Mouse (Mus musculus): ENCODE results near the gene Nid2. TPM values are rescaled to one million over a fixed set of nuclear protein-coding genes. Genes with fewer than 3 reads are reported as not detected.

Gene Nid2
- polyA plus RNA-seq (2015; fragmentation: Nextera tagmentation; extraction: Ambion mirVana) = 91.1 and 100 TPM in 2 replicates

DNA sequence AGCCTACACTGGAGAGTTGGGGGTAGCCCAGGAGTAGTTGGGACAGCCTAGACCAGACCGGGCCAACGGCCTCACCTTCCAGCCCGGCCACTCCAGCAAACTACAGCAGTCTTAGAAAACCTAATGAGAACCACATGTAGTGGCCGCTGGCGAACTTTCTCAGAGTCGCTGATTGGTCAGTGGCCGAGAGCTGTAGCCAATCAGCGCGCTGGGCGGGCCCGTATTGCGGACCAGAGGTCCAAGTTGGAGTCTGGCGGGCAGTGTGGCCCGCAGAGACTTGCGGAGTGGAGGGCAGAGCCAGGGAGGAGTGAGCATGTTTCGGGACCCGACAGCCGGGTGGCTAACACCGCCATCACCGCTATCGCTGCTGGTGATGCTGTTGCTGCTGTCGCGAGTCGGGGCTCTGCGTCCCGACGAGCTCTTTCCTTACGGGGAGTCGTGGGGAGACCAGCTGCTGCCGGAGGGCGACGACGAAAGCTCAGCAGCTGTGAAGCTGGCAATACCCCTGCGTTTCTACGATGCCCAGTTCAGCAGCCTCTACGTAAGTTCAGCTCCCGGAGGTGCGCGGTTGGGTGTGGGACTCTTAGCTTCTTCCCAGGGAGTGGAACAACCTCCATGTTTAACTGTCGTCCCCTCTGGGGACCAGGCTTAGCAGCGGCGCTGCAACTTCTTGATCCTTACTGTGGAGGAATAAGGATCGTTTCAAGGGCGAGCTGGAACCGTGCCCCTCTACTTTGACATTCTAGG is at the start of gene Nid2:
Gene Nid2, plus strand, starts transcription at position 241 of the 747 bp plus-strand sequence.
- no peaks in the 10 kb centered on the region for H3K36me3 ChIP-seq
- peaks cover 19% of the 10 kb centered on the region for H3K4me1 ChIP-seq
- under 1% methylated on average over 45 of the region's 45 CpGs for WGBS
- ATAC-seq (ENCODE audit: insufficient number of reproducible peaks, low FRiP score, low TSS enrichment, low read depth) = peak; percentile 88
- peak within 1 kb of the TSS; percentile 87 for H3K27ac ChIP-seq
- peak within 1 kb of the TSS; percentile 83 for H3K4me2 ChIP-seq
- no peaks in the 10 kb centered on the region for H3K9me3 ChIP-seq
- no peaks in the 10 kb centered on the region for H3K27me3 ChIP-seq
- peak within 1 kb of the TSS; percentile 53 for H3K4me3 ChIP-seq
- peak within 1 kb of the TSS; percentile 37 for H3K9ac ChIP-seq

GRCm38 (mm10) chr14:19701546-19701945 is 49.5 kb upstream of the Nid2 start:
- Histone ChIP-seq H3K27ac (no peak overlapping the region), H3K36me3 (no peaks in the 10 kb centered on the region), H3K27me3 (no peaks in the 10 kb centered on the region), H3K9ac (no peak overlapping the region), H3K4me1 (0 out of 2 replicates have a peak, but pooled peaks cover under 1% of the 10 kb centered on the region), H3K4me2 (no peak overlapping the region), H3K4me3 (no peak overlapping the region), H3K9me3 (no peaks in the 10 kb centered on the region)
- no peak for ATAC-seq (ENCODE audit: insufficient number of reproducible peaks, low FRiP score, low TSS enrichment, low read depth)

DNA sequence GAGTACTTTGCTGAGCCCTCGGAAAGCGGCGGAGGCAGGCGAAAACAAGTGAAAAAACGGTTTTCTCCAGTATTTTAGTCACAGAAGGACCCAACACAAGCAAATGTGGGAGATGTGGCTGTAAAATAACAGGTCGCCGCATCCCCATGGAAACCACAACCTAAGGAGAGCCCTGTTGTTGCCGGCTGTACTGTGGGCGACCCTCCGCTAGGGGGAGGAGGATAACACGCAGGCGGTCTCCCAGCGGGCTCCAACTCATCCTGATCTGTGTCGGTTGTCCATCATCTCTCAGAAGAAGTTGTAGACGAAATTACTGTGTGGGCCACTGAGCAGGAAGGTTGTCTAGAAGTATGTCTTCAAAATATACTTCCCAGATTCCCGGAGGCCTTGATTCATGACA is 45.4 kb upstream of the Nid2 start:
- Histone ChIP-seq H3K36me3 (no peaks in the 10 kb centered on the region), H3K9ac (no peak overlapping the region), H3K27me3 (no peaks in the 10 kb centered on the region), H3K4me3 (no peak overlapping the region), H3K4me2 (no peak overlapping the region), H3K4me1 (peaks cover 22% of the 10 kb centered on the region), H3K27ac (no peak overlapping the region), H3K9me3 (no peaks in the 10 kb centered on the region)
- no peak for ATAC-seq (ENCODE audit: insufficient number of reproducible peaks, low FRiP score, low TSS enrichment, low read depth)
- WGBS = 10% methylated on average over 16 of the region's 16 CpGs

DNA sequence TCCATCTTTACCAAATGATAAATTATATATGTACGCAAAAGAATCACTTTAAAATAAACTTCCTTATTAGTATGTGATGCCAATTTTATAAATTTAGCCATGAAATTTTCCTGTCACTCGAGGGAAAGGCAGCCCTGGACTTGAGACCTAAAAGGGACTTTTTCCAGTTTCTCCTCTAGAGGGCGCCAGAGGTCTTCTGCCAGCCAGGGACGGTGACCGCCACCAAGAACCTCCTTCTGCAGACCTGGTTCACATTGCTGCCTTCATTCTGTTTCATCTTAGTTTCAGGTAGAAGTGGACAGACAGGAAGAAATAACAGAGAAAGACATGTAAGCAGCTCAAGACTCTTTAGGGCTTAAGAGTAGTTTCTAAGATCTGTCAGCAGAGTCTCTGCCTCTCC is 44.6 kb upstream of the Nid2 start:
- H3K4me3 ChIP-seq = no peak overlapping the region
- no peak overlapping the region for H3K4me2 ChIP-seq
- 2% methylated on average over 5 of the region's 5 CpGs for WGBS

DNA sequence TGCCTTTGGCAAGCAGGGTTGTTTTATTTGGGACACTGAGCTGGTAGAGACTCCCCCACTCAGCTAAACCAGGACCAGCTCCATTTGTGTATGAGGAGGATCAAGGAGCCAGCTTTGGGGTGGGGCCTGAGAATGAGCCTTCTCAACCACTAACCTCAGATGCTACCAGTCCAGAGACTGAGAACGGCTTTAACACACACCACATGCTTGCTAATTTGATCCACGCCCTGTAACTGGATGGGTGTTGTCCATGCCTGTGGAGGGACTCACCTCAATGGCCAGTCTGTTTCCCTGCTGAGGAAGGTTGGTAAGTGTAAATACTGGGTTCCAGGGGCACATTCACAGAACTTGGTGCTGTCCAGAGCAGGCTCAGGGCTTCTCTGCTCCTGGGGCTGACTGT is 44.1 kb upstream of the Nid2 start:
- peak overlapping the region; percentile 70 for H3K27ac ChIP-seq
- ATAC-seq (ENCODE audit: insufficient number of reproducible peaks, low FRiP score, low TSS enrichment, low read depth) = peak; percentile 79
- H3K36me3 ChIP-seq = no peaks in the 10 kb centered on the region
- peaks cover 22% of the 10 kb centered on the region for H3K4me1 ChIP-seq
- 27% methylated on average over 2 of the region's 2 CpGs for WGBS
- H3K27me3 ChIP-seq = no peaks in the 10 kb centered on the region
- no peaks in the 10 kb centered on the region for H3K9me3 ChIP-seq
- no peak overlapping the region for H3K4me3 ChIP-seq
- no peak overlapping the region for H3K9ac ChIP-seq
- no peak overlapping the region for H3K4me2 ChIP-seq

More for the DNA sequence above, 44.6 kb upstream of the Nid2 start:
- no peak overlapping the region for H3K9ac ChIP-seq
- H3K9me3 ChIP-seq = no peaks in the 10 kb centered on the region
- no peaks in the 10 kb centered on the region for H3K27me3 ChIP-seq
- ATAC-seq (ENCODE audit: insufficient number of reproducible peaks, low FRiP score, low TSS enrichment, low read depth) = no peak
- peak overlapping the region; percentile 70; the same call in 1 of the 2 replicates for H3K27ac ChIP-seq
- no peaks in the 10 kb centered on the region for H3K36me3 ChIP-seq
- H3K4me1 ChIP-seq = peaks cover 22% of the 10 kb centered on the region

DNA sequence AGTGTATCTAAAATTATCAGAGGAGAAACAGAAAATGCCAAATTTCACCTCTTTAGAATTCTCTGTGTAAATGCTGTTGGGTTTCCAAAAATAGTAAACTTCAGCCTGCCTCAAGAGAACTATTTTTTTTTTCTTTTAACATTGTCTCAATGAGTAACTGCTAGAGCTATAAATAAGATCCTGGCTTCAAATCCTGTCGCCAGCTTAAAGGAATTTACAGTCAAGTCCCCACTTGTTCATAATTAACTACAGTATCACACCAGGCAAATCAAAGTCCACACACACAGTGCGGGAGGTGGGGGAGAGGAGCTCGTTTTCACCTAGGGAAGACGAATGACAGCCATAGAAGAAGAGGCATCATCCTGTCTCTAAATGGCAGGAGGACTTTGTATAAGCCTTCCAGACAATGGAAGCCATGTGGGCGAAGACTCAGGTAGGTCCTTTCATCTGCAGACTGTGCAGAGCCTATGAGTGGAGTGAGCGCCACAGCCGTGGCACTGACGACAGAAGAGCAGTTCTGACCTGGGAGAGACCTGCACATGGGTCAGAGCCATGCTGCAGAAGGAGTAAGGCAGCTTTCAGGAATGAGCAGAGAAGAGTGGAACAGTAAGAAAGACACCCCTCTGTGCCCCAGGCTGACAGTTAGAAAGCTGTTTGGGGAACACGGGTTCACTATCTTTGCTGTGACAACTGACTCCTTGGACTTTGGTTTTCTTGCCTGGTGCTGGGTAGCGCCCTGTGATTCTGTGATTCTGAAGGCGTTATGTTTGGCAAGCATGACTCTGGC is 43.2 kb upstream of the Nid2 start:
- H3K9ac ChIP-seq = no peak overlapping the region
- H3K27me3 ChIP-seq = no peaks in the 10 kb centered on the region
- H3K4me1 ChIP-seq = peaks cover 24% of the 10 kb centered on the region
- 44% methylated on average over 11 of the region's 11 CpGs for WGBS
- ATAC-seq (ENCODE audit: insufficient number of reproducible peaks, low FRiP score, low TSS enrichment, low read depth) = no peak
- H3K36me3 ChIP-seq = no peaks in the 10 kb centered on the region
- H3K27ac ChIP-seq = peak overlapping the region; percentile 70
- H3K4me3 ChIP-seq = no peak overlapping the region
- H3K9me3 ChIP-seq = no peaks in the 10 kb centered on the region
- no peak overlapping the region for H3K4me2 ChIP-seq

GRCm38 (mm10) chr14:19709161-19709560 is 41.9 kb upstream of the Nid2 start:
- 56% methylated on average over 9 of the region's 9 CpGs for WGBS
- H3K27ac ChIP-seq = no peak overlapping the region
- ATAC-seq (ENCODE audit: insufficient number of reproducible peaks, low FRiP score, low TSS enrichment, low read depth) = no peak

DNA sequence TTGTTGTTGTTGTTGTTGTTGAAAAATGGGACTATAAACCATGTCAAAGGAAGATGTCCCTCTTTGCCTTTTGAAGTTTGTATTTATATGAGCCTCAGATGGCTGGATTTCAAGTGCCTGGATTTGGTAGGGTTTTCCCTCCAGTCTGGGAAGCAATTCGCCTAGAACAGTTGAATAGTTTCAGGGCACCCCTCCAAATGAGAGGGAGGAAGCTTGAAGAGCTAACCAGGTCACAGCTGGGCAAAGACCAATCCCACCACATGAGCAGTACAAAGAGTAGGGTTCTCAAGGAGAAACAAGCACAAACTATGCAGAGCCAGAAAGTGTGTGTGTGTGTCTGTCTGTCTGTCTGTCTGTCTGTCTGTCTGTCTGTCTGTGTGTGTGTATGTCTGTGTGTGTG is 39.3 kb upstream of the Nid2 start:
- H3K4me2 ChIP-seq = no peak overlapping the region
- H3K36me3 ChIP-seq = no peaks in the 10 kb centered on the region
- peaks cover 21% of the 10 kb centered on the region for H3K4me1 ChIP-seq
- 55% methylated on average over 1 of the region's 1 CpGs for WGBS
- no peak overlapping the region for H3K27ac ChIP-seq
- ATAC-seq (ENCODE audit: insufficient number of reproducible peaks, low FRiP score, low TSS enrichment, low read depth) = no peak
- no peaks in the 10 kb centered on the region for H3K9me3 ChIP-seq
- no peak overlapping the region for H3K4me3 ChIP-seq
- H3K9ac ChIP-seq = no peak overlapping the region
- H3K27me3 ChIP-seq = no peaks in the 10 kb centered on the region

More at GRCm38 (mm10) chr14:19709161-19709560, 41.9 kb upstream of the Nid2 start:
- Histone ChIP-seq H3K4me2 (no peak overlapping the region), H3K27me3 (no peaks in the 10 kb centered on the region), H3K9me3 (no peaks in the 10 kb centered on the region), H3K4me3 (no peak overlapping the region), H3K36me3 (no peaks in the 10 kb centered on the region), H3K9ac (no peak overlapping the region), H3K4me1 (peaks cover 24% of the 10 kb centered on the region)

DNA sequence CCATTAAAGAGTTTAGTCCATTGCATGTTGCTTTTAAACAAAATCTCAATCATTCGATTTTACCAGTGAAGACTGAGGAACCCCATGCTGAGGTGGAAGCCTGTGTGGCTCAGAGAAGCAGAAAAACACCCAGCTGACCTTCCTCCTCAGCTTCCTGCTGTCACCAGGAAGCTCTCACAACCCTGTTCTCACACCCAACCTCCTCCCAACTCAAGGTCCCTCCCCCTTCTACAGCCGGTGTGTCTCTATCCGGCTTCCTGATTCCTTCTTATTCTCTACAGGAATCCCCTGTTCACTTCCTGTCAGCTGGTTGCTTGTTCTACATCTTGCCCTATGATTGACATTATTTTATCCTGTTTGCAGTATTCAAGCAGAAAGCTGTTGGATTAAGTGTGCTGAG is 38.0 kb upstream of the Nid2 start:
- H3K4me3 ChIP-seq = no peak overlapping the region
- no peaks in the 10 kb centered on the region for H3K27me3 ChIP-seq
- 49% methylated on average over 3 of the region's 3 CpGs for WGBS
- no peaks in the 10 kb centered on the region for H3K36me3 ChIP-seq
- H3K4me1 ChIP-seq = peaks cover 11% of the 10 kb centered on the region; the same call in 1 of the 2 replicates
- H3K9me3 ChIP-seq = no peaks in the 10 kb centered on the region
- H3K27ac ChIP-seq = no peak overlapping the region
- no peak for ATAC-seq (ENCODE audit: insufficient number of reproducible peaks, low FRiP score, low TSS enrichment, low read depth)
- no peak overlapping the region for H3K4me2 ChIP-seq
- H3K9ac ChIP-seq = no peak overlapping the region

DNA sequence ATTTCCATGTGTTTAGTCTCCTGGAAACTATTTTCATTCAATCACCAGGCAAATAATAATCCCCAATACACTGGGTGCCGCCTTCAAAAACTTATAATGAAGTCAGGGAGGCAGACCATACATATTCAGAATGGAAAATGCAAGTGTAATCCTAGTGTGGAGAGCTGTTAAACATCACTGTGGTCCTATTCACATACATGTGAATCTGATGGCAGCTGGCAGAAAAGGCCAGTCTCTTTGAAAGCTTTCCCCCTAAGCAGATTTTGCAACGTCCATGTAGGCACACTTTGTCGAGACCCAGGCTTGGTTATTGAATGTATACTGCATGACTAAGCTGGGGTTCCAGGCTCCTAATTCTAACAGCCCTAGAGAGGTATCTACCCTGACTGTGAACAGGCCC is 32.0 kb upstream of the Nid2 start:
- Histone ChIP-seq H3K4me2 (no peak overlapping the region), H3K9me3 (no peaks in the 10 kb centered on the region), H3K9ac (no peak overlapping the region), H3K4me3 (no peak overlapping the region), H3K36me3 (no peaks in the 10 kb centered on the region), H3K27me3 (no peaks in the 10 kb centered on the region), H3K4me1 (no peaks in the 10 kb centered on the region), H3K27ac (no peak overlapping the region)
- no peak for ATAC-seq (ENCODE audit: insufficient number of reproducible peaks, low FRiP score, low TSS enrichment, low read depth)
- 57% methylated on average over 3 of the region's 3 CpGs for WGBS

- Histone ChIP-seq H3K4me2 (no peak overlapping the region), H3K9ac (no peak overlapping the region), H3K9me3 (no peaks in the 10 kb centered on the region), H3K27me3 (no peaks in the 10 kb centered on the region), H3K4me3 (no peak overlapping the region), H3K27ac (no peak overlapping the region), H3K36me3 (no peaks in the 10 kb centered on the region), H3K4me1 (no peaks in the 10 kb centered on the region)
- WGBS = 62% methylated on average over 2 of the region's 2 CpGs
- no peak for ATAC-seq (ENCODE audit: insufficient number of reproducible peaks, low FRiP score, low TSS enrichment, low read depth)
Measured at GRCm38 (mm10) chr14:19720044-19720611, 30.9 kb upstream of the Nid2 start.

- WGBS = 40% methylated on average over 5 of the region's 5 CpGs
- H3K27me3 ChIP-seq = no peaks in the 10 kb centered on the region
- peaks cover 7% of the 10 kb centered on the region for H3K4me1 ChIP-seq
- peak; percentile 58; the same call in 1 of the 2 replicates for ATAC-seq (ENCODE audit: insufficient number of reproducible peaks, low FRiP score, low TSS enrichment, low read depth)
- H3K4me2 ChIP-seq = no peak overlapping the region
- no peaks in the 10 kb centered on the region for H3K9me3 ChIP-seq
- no peaks in the 10 kb centered on the region for H3K36me3 ChIP-seq
- H3K27ac ChIP-seq = peak overlapping the region; percentile 68
- H3K4me3 ChIP-seq = no peak overlapping the region
- H3K9ac ChIP-seq = no peak overlapping the region
Measured at GRCm38 (mm10) chr14:19728278-19728677, 22.8 kb upstream of the Nid2 start.
